Mouse (Mus musculus) bone marrow, adult 2 months (tissue): ENCODE measurements around the gene Adam11.

Experiments
- CTCF ChIP-seq: fragments of 200-500 bp; IDR thresholded peaks from 2 replicates; pipeline ENCODE4 v1.5.1; 2011; ENCODE audit warnings: low read length, control low read depth; ENCODE audit not compliant: control insufficient read depth, insufficient read depth
- POLR2A ChIP-seq: fragments of 200-500 bp; IDR thresholded peaks from 2 replicates; pipeline ENCODE4 v1.6.1; 2011; ENCODE audit warnings: low read depth, mild to moderate bottlenecking, control low read depth, low read length, borderline replicate concordance; ENCODE audit not compliant: control insufficient read depth

GRCm38 (mm10) chr11:102762248-102762647 lies 1.0 kb downstream of the Adam11 start:
- no peak for TF ChIP-seq CTCF
- no peak for TF ChIP-seq POLR2A
